Mouse (Mus musculus): ENCODE results near the gene Cenpl.

Cenpl gene

GRCm38 (mm10) chr1:161041261-161042020, 29.1 kb upstream of the Cenpl start:
- no peak for DNase-seq

DNA sequence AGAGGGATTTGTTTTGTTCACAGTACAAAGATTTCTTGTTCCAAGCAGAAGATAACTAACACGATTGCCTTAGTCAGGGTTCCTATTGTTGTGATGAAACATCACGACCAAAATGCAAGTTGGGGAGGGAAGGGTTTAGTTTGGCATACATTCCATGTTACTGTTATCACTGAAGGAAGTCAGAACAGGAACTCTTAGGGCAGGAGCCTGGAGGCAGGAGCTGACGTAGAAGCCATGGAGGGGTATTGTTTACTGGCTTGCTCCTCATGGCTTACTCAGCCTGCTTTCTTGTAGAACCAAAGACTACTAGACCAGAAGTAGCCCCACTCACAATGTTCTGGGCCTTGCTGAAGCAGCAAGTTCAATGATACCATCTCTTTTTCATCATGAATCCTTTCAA, 23.5 kb upstream of the Cenpl start:
- DNase-seq = no peak

- no peak for DNase-seq
Observed at GRCm38 (mm10) chr1:161057164-161057563, 13.3 kb upstream of the Cenpl start.

DNA sequence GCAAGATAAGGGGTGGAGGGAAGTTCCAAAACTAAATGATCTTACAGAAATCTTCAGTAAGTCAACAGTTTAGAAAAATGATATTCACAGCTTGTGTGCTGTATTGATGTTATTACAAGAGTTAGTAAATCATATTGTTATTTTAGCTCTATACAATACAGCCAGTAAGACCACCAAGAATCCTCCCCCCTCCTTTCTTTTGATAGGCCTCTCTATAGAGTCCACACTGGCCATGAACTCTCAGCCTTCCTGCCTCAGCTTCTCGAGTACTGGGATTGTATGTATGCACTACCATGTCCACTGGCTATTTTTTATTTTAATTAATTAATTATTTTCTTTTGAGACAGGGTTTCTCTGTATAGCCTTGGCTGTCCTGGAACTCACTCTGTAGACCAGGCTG, 7.2 kb upstream of the Cenpl start:
- no peak for DNase-seq

DNA sequence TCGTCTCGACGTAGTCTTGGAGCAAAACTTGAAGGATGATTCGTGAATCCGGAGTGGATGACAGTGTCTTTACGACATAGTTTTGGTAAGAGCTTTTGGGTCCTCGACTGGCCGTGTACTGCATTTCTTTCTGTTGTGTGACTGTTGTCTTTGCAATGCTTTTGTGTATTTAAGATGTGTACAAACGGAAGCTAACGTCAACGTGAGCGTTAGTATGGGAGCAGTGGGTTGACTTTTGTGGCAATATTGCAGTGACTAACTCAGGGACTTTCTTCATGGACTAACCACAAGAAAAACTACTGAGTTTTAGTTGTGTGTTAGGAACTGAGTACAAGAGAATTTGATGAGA, 733 bp downstream of the Cenpl start:
- DNase-seq = no peak

DNA sequence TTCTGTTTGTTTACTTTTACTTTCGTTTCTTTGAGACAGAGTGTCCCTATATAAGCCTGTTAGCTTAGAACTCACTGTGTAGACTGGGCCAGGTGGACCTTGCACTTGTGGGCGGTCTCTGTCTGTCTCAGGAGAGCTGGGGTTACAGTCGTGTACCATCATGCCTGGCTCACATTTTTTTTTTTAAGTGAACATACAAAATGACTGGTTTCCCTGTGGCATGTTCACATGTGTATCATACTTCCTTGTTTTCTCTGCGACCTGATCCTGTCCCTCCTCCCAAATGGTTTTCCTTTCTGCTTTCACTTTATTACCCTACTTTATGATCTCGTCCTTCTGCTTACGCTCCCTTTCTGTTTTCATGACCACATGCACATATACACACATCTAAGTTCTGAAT, 5.7 kb downstream of the Cenpl start:
- DNase-seq = no peak

DNA sequence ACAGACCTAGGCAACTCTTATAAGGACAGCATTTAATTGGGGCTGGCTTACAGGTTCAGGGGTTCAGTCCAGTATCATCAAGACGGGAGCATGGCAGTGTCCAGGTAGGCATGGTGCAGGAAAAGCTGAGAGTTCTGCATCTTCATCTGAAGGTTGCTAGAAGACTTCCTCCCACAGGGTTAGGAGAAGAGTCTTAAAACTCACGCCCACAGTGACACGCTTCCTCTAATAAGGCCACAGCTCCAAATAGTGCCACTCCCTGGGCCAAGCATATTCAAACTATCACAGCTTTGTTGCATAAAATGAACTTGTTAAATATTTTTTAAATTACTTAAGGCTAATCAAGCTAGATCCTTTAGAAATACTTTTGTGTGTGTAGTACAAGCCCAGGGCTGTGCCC, 6.7 kb downstream of the Cenpl start:
- no peak for DNase-seq

DNA sequence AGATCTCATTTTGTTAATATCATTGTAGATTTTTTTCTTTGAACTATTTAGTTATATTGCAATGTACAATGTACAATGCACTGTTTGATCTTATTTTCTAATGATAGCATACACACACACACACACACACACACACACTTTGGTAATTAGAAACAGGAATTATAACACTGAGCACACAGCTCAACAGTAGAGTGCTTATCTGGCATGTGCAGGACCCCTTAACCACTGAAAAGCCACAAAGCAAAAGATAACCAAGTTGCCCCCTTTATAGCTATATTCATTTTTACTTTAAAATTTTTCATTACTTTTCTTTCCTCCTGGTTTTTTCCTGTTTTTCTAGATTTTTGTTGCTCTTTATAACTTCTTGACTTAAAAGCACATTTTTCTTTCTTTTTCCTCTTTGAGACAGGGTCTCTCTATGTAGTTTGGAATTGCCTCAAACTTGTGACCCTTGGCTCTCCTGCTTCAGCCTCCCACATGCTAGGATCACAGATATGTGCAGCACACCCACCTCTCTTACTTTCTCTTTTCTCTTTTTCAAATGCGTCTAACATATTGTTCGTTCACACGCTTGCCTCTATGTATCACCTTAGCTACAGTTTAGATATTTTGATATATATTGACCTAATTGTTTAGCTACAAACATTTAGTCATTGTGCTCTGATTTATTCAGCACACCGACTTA, 29.4 kb downstream of the Cenpl start:
- DNase-seq = no peak

GRCm38 (mm10) chr1:161103842-161104241, 33.3 kb downstream of the Cenpl start:
- DNase-seq = no peak

- no peak for DNase-seq
Observed at GRCm38 (mm10) chr1:161109216-161109615, 38.7 kb downstream of the Cenpl start.

GRCm38 (mm10) chr1:161114591-161114990, 44.1 kb downstream of the Cenpl start:
- DNase-seq = no peak

GRCm38 (mm10) chr1:161122661-161123418, 52.3 kb downstream of the Cenpl start:
- DNase-seq = no peak

DNA sequence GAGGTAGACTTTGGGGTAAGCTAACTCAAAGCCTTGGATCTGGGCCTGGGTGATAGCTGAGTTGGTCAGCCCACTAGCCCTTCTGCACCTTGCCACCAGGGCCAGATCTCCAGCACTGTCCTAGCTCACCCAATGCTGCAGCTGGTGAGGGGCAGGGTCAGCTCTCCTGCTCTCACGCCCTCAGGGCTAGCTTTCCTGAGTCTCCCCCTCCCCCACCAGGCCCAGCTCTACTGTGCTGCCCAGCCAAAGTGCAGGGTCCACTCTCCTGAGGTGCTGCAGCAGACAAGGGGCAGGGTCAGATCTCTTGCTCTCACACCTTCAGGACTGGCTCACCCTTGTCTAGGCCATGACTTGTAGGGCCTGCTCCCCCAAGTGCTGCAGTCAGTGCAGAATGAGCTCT, 55.9 kb downstream of the Cenpl start:
- no peak for DNase-seq

DNA sequence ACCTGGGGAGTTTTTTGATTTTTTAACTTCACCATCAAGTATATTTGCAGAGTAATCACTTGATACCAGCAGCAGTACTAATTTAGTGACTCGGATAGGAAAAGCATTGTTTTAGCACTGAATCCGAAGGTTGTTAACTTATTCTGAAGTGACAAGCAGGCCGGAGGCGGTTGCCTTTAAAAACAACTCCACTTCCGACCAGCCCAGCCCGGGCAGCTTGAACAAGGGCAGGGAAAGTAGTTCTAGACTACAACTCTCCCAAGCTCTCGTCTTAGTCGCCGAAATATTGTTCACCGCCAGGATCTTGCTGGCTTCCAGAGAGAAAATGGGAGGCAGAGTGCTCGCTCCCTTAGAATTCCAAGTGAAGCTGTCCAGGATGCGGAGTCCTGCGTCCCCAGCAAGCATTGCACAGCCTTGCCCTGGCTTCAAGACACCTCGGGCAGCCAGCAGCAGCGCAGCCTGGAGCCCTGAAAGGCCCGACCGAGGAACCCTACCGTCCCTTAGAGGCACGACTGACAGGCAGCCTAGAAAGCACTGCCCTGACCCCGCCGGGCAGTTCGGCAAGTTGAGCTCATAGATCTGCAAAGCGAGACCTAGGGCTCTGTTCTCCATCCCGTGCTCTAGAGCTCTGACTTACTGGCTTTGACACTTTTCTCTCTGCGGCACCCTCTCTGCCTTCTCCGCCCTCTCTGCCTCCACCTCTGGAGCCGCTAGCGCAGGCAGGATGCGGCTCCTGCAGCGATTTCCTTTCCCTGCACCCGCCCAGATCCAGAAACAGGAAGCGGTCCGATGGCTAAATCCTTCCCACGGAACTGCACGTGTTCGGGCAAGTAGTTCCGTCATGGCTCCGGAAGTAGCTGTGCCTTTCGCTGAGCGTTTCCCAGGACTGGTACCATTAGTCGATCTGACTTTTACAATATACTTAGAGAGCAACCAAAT, 60.5 kb downstream of the Cenpl start, which contains the start of gene Klhl20:
Klhl20 (minus strand) TSS at position 786 of the 939 bp plus-strand sequence.
- DNase-seq = peak; percentile 96

All from thymus, postnatal 25 days (tissue).